Mouse (Mus musculus): ENCODE data around the gene Dynlrb1. TPM values are rescaled to one million over a fixed set of nuclear protein-coding genes. Genes with fewer than 3 reads are reported as not detected.
A peak's percentile ranks its signal among the peaks of the same experiment; 100 is the strongest.

Dynlrb1 gene
- total RNA-seq (2021), result 100 to 1,000 TPM; 275 to 283 TPM
- long read RNA-seq, experiment 1, transcript Dynlrb1-202 (4 exons, 684 nt), result major isoform, 191 of 219 reads
- long read RNA-seq, experiment 1, partial matches to known transcripts, result 14 of 219 reads
- long read RNA-seq, experiment 1, other reads (novel, unspliced or antisense), result 9 of 219 reads
- long read RNA-seq, experiment 2, transcript Dynlrb1-202 (4 exons, 684 nt), result major isoform, 135 of 164 reads
- long read RNA-seq, experiment 2, partial matches to known transcripts, result 21 of 164 reads
- long read RNA-seq, experiment 2, other reads (novel, unspliced or antisense), result 4 of 164 reads

- peak; percentile 97 to 98 for DNase-seq (ENCODE audit: low spot score in 2 of 2)
Observed at GRCm38 (mm10) chr2:155236362-155236992, at the start of gene Dynlrb1. TSS of gene Dynlrb1 (plus strand) at chr2:155236533.

- DNase-seq (ENCODE audit: low spot score in 2 of 2), result no peak
Observed at GRCm38 (mm10) chr2:155207419-155207818, 28.9 kb upstream of the Dynlrb1 start.

- DNase-seq (ENCODE audit: low spot score in 2 of 2), result no peak
Observed at GRCm38 (mm10) chr2:155223145-155223544, 13.2 kb upstream of the Dynlrb1 start.

DNA sequence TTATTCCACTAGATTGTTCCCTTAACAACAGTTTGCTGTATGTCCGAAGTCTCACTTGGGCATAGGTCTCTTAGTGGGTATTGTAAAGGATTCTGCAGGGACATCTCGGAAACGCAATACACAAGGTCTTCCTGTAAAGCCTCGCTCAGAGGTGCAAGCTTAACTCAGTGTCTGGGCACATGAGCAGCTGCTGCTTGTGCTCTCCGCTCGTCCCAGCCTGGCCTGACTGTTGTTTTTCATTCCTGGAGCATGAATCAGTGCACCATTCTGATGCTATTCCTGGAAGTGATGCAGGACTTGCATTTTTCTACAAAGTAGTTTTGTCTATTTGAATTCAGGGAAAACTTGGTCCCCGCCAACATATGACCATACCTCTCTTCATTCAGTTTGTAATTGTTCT, 11.6 kb upstream of the Dynlrb1 start:
- DNase-seq (ENCODE audit: low spot score in 2 of 2), result no peak

DNA sequence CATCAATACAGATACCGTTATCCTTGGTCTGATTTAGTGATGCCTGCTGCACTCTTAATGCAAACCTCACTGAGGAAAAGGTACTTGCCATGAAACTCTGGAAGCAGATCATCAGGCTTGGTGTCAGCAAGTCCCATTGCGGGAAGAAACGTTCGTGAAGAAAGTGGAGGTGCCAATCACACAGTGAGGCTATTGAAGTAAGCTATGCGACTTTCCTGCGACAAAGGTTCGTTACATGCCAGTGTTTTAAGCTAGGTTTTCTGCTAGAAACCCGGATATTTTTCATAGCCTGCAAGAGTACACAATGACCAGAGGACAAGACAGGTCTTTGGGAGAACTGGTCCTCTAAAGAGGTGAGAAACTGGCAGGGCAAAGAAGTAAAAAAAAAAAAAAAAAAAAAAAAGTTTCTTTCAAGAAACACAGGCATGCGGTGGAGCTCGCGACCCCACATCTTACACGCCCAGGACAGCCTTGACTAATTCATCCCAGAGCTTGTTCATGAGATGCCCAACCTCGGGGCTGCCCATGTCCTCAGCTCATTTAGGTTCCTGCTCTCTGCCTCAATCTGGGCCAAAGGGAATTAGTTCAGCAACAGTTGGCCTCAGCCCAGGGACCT, 479 bp upstream of the Dynlrb1 start:
- no peak for DNase-seq (ENCODE audit: low spot score in 2 of 2)

- DNase-seq (ENCODE audit: low spot score in 2 of 2), result no peak
Observed at GRCm38 (mm10) chr2:155237276-155237675, 943 bp downstream of the Dynlrb1 start.

- peak in 1 of 2 experiments; percentile 6 for DNase-seq (ENCODE audit: low spot score in 2 of 2)
Observed at GRCm38 (mm10) chr2:155240915-155241314, 4.6 kb downstream of the Dynlrb1 start.

DNA sequence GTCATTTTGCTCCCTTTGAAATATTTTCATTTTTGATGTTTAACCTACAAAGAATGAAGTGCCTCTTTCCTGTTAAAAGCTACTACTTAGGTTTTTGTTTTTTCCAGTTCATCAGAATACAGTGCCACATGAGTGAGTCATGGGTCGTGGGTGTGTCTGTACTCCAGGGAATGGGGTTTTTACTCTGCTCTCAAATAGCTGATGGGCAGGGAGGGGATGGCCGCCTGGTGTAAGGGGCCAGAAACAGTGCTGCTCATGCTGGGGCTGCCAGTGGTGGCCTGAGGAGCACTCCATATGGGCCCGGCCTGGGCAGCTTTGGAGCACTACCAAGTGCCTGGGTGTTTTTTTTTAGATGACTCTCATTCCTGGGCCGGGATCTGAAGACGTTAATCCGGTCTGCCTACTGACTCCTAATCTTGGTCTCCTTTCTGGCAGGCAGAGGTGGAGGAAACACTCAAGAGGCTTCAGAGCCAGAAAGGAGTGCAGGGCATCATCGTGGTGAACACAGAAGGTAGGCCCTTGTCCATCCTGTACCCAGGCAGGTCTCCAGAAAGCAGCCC, 6.0 kb downstream of the Dynlrb1 start:
- no peak for DNase-seq (ENCODE audit: low spot score in 2 of 2)

DNA sequence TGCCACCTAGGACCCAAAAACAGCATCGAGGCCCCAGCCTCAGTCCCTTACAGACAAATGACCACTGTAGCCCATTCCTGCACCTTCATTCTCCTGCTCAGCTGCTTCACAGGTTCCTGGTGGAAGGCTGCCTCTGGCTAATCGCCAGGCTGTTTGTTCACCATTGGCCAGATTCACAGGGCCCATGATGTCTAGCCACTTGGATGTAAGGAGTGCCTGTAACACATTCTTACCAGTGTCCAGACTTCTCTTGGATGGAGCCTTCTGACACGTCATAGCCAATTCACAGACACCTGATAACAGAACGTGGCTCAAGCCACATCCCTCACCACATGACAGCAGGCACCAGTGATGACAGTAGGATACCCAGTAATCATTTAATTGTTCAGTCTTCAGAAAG, 9.9 kb downstream of the Dynlrb1 start:
- no peak for DNase-seq (ENCODE audit: low spot score in 2 of 2)

GRCm38 (mm10) chr2:155248206-155248605, 11.9 kb downstream of the Dynlrb1 start:
- no peak for DNase-seq (ENCODE audit: low spot score in 2 of 2)

DNA sequence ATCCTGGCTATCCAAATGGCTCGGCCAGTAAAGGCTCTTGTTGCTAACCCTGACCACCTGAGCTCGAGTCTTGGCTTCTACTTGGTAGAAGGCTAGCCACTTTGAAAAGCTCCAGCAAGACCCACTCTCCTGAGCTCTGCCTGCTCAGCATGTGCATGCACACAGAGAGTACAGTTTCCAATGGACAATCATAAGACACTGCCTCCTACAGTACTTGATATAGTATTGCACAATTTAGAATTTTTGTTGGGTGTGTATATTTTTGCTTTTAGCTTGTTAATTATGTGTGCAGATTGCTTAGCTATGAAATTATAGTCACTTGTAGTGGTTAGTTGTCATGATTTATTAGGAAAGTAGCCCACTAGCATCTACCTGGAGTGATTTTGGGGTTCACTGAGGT, 12.4 kb downstream of the Dynlrb1 start:
- no peak for DNase-seq (ENCODE audit: low spot score in 2 of 2)

- no peak for DNase-seq (ENCODE audit: low spot score in 2 of 2)
Observed at GRCm38 (mm10) chr2:155249588-155249987, 13.3 kb downstream of the Dynlrb1 start.

DNA sequence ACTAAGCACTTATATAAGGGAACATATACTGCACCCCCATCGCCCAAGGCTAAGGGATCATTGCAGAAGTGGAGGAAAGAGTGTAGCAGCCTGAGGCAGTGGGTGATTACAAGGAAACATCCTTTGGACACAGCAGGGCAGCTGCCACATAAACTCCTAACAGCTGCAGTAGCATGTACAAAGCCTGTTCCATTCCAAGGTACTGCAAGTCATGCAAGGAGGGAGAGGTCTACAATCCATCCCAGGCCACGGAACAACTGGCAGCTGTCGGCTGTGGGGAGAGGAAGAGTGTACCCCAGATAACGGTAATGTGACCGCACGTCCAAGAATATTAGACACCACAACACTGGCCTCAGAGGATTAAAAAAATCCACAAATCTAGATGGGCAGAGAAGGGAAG, 29.2 kb downstream of the Dynlrb1 start:
- no peak for DNase-seq (ENCODE audit: low spot score in 2 of 2)

DNA sequence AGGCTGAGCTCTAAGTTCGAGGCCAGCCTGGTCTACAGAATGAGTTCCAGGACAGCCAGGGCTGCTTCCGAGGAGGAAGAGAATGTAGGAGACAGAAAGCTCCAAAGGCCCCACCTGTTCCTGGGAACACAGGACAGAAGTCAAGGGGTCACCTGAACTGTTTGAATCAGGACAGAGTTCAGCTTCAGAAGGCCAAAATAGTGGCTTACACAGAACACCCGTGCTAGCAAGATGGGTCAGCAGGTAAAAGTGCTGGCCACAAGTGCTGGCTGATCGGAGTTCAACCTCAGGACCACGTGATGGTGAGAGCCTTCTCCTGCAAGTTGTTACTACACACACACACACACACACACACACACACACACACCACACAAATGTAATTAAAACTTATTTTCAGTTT, 30.6 kb downstream of the Dynlrb1 start:
- DNase-seq (ENCODE audit: low spot score in 2 of 2), result no peak

DNA sequence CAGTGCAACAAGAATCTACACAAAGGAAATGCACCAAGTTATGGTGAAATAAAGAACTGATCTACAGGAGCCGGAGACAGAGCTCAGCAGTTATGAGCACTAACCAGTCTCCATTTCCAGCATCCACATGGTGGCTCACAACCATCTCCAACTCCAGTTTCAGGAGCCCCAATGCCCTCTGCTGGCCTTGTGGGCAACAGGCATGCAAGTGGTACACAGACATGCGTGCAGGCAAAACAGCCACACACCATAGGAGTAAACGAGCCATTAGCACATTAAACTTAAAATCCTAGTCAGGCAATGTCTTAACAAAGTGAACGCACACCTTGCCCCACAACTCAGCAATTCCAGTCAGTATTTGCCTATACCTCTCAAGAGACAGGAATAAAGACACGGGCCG, 35.6 kb downstream of the Dynlrb1 start:
- DNase-seq (ENCODE audit: low spot score in 2 of 2), result no peak

GRCm38 (mm10) chr2:155272396-155273170, 36.2 kb downstream of the Dynlrb1 start:
- no peak for DNase-seq (ENCODE audit: low spot score in 2 of 2)

DNA sequence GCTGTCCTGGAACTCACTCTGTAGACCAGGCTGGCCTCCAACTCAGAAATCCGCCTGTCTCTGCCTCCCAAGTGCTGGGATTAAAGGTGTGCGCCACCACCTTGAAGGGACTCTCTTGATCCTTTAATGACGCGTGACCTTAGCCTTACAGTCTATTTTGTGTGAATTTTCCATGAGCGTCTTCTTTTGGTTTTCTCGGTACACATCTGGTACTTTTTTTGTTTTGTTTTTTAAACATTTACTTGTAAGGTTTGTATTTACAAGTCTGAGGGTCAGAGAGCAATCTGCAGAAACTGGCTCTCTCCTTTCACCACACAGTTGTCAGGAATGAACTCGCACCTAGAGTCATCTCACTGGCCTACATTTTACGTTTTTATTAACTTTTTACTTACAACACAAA, 37.3 kb downstream of the Dynlrb1 start:
- DNase-seq (ENCODE audit: low spot score in 2 of 2), result no peak

- DNase-seq (ENCODE audit: low spot score in 2 of 2), result peak; percentile 89 to 95
Observed at GRCm38 (mm10) chr2:155276195-155276594, 39.9 kb downstream of the Dynlrb1 start, which contains the start of gene Map1lc3a. TSS of gene Map1lc3a (plus strand) at chr2:155276297.

- peak; percentile 53 to 55 for DNase-seq (ENCODE audit: low spot score in 2 of 2)
Observed at GRCm38 (mm10) chr2:155276621-155277175, 40.4 kb downstream of the Dynlrb1 start.

DNA sequence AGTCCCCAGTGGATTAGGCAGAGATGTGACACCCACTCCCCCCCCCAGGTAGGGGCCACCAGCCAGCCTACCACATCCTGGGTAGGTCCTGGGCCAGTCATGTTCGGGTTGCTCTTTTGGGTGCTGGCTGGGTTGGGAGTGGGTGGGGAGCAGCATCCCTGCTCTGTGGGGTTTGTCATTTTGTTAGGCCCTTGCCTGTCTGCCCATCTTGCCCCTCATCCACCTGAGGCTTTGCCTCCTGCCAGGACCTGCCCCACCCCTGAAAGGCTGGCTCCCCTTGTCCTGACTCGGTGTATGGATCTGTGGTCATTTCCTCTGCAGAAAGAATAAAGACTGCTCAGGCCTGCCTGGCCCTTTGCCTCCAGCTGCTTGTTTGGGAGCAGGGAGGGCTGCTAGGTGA, 41.4 kb downstream of the Dynlrb1 start:
- no peak for DNase-seq (ENCODE audit: low spot score in 2 of 2)

DNA sequence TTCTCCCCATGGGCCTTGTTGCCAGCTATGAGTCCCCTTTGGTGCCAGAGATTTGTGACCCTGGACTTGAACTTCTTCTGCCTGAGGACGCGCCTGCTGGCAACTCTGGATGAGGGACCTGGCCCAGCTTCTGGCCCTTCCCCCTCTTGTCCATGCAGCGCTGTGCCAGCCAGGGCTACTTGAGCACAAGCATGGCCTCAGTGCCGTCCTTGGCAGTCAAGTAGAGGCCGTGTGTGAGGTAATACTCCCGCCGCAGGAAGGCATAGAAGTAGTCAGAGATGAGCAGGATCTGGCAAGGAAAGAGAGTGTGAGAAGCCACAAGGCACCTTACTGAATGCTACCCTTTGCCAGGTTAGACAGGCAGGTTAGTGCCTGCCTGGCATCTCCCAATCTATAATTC, 42.0 kb downstream of the Dynlrb1 start:
- DNase-seq (ENCODE audit: low spot score in 2 of 2), result peak; percentile 35 to 62

Measured in adrenal gland, postnatal 4 days (tissue).